Mouse (Mus musculus) E14TG2a.4 (cell line): ENCODE results near the gene Rfesd.

ENCODE experiments used
- CTCF ChIP-seq: conservative IDR thresholded peaks from 2 replicates; pipeline ENCODE4 v1.5.1; 2014; ENCODE audit warnings: low read length
- NANOG ChIP-seq: IDR thresholded peaks from 2 replicates; pipeline ENCODE4 v1.6.1; 2014; ENCODE audit warnings: borderline replicate concordance, low read length, mixed read lengths

DNA sequence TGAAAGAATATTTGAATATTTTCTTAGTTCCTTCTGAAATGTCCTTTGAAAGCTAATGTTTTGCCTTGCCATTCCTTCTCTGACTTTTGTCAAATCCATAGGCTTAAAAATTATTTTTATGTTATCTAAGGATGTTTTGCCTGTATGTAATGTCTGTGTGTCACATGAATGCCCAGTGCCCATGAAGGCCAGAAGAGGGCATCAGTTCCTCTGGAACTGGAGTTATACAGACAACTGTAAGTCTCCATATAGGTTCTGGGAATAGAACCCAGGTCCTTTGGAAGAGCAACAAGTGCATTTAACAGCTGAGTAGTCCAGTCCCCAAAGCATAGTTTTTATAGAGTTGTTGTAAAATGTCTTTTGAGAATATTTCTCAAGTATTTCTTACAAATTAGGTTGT is 36.6 kb downstream of the Rfesd start:
- TF ChIP-seq CTCF = 0 out of 2 replicates have a peak, but pooled peaks have one; percentile 12
- TF ChIP-seq NANOG = no peak
